Mouse (Mus musculus) cortical plate, adult 2 months (tissue): ENCODE measurements around the gene Sox13. TPM values are rescaled to one million over a fixed set of nuclear protein-coding genes. Genes with fewer than 3 reads are reported as not detected.

Source experiments
- H3K27ac ChIP-seq: fragments of 200-500 bp; 2 replicates; pipeline ENCODE4 v1.5.1; 2012; ENCODE audit warnings: low read length, control low read depth, inconsistent platforms; ENCODE audit not compliant: insufficient read depth
- H3K4me1 ChIP-seq: fragments of 200-500 bp; 2 replicates; pipeline ENCODE4 v1.6.1; 2011; ENCODE audit warnings: low read length; ENCODE audit not compliant: control insufficient read depth, insufficient read depth
- H3K4me3 ChIP-seq: fragments of 200-500 bp; 2 replicates; pipeline ENCODE4 v1.5.1; 2011; ENCODE audit warnings: mild to moderate bottlenecking, low read length, control low read depth; ENCODE audit not compliant: insufficient read depth
- CTCF ChIP-seq: fragments of 200-500 bp; IDR thresholded peaks from 2 replicates; pipeline ENCODE4 v1.5.1; 2011; ENCODE audit warnings: mild to moderate bottlenecking, control low read depth, low read length; ENCODE audit not compliant: insufficient read depth; ENCODE audit errors: extremely low read depth
- POLR2A ChIP-seq: fragments of 200-500 bp; IDR thresholded peaks from 2 replicates; pipeline ENCODE4 v1.6.1; 2011; ENCODE audit warnings: mild to moderate bottlenecking, low read length, control low read depth; ENCODE audit not compliant: insufficient read depth; ENCODE audit errors: extremely low read depth
- polyA plus RNA-seq: library from polyadenylated mRNA; depleted of rRNA; stranded (reverse); fragments of >200 nt; gene quantifications from 2 replicates; pipeline ENCODE4 v1.2.3, GENCODE M21; 2012

The Sox13 gene
- polyA plus RNA-seq, 1 experiment, result 13.4 TPM

DNA sequence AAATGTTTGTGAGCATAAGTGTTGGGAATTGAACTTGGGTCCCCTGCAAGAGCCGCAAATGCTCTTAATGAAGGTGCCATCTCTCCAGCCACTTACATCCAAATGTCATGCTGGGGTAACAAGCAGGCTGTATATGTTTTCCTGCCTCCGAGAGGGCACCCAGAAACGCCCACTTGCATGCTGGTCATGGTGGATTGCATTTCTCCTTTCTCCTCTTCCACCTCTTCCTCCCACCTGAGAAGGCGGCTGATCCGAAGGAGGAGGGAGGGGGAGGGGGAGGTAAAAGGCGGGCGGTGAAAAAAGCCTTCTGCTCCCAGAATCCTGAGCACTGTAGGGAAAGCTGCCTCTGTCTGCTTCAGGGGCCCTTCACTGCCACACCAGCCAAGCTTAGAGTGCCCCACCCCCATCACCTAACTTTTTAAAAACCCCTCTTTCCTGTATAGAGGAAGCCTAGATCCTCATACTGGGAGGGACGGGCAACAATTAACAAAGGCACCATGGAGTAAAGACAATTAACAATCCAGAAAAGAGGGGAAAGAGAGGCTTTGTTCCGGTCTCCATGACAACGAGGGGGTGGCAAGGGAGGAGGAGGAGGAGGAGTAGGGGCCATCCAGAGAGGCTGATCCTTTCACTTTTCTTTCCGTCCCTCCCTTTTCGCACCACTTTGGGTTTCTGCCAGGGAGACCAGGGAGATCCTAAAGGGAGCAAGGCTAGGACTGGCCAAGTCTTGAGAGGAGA lies 10.0 kb upstream of the Sox13 start:
- no peak overlapping the region for H3K4me3 ChIP-seq
- no peak for TF ChIP-seq POLR2A
- no peak for TF ChIP-seq CTCF

DNA sequence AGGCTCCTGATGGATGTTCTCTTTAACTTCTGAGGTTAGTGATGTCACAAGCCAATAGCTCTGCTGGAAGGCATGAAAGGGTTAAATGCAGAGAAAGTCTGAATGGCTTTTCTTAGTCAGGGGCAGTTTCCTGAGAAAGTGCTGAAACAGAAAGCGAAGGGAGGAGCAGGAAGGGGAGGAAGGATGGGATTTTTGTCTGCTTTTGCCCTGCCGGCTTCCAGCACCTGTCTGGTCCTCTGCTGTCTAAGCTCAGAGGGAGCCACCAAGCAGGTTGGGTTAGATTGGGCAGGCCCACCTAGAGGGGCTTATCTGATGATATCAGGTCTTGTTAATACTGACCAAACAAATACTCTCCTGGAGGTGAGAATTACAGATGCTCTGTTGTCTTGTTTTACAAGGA lies 8.4 kb upstream of the Sox13 start:
- TF ChIP-seq CTCF (no peak), POLR2A (no peak)

More for the DNA sequence above, 10.0 kb upstream of the Sox13 start:
- Histone ChIP-seq H3K4me1 (no peaks in the 10 kb centered on the region), H3K27ac (no peak overlapping the region)

DNA sequence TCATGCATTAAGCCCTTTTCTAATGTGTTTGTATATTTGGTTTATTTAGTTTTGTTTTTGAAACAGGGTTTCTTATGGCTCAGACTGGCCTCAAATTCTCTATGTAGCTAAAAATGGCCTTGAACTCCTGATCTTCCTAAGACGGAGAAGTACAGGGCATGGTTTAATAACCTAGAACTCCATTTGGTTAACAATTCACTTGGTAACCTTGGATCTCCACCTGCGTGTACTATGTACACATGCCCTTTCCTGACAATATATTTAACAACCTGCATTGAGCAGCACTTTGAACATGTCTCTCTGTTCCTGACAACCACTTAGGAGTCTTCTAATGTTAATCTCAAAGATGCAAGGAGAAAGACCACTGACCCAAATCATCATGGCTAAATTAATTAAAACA lies 7.0 kb upstream of the Sox13 start:
- Histone ChIP-seq H3K4me3 (no peak overlapping the region), H3K4me1 (no peaks in the 10 kb centered on the region), H3K27ac (no peak overlapping the region)
- TF ChIP-seq CTCF (no peak), POLR2A (no peak)

More for the DNA sequence above, 8.4 kb upstream of the Sox13 start:
- Histone ChIP-seq H3K4me1 (no peaks in the 10 kb centered on the region), H3K4me3 (no peak overlapping the region), H3K27ac (no peak overlapping the region)

DNA sequence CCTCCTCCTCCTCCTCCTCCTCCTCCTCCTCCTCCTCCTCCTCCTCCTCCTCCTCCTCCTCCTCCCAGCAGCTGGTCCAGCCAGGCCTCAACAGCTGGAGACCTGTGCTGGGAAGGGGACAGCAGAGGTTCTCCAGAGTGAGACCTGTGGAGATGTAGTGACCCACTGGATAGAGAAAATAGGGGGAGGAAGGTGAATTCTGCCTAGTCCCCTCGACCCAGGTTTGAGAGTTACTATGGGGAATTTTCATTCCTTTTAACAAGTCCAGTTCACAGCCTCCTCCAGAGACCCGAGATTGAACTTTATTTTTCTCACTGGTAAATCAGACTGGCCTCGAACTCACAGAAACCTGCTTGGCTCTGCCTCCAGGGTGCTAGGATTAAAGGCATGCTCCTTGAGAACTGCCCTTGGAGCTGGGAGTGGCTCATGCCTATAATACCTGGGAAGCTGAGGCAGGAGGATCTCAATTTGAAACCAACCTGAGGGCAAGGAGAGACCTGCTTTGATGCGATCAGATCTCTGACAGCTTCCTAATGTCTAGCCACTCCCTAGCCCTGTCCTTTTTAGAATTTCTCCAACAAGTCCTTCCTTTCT lies 467 bp upstream of the Sox13 start:
- Histone ChIP-seq H3K4me3 (peak overlapping the region; percentile 62; the same call in 1 of the 2 replicates), H3K27ac (no peak overlapping the region), H3K4me1 (no peaks in the 10 kb centered on the region)
- TF ChIP-seq CTCF, result no peak
- TF ChIP-seq POLR2A, result no peak

- TF ChIP-seq POLR2A (no peak), CTCF (no peak)
- Histone ChIP-seq H3K4me1 (no peaks in the 10 kb centered on the region), H3K4me3 (peak overlapping the region; percentile 62), H3K27ac (peak overlapping the region; percentile 56)
Measured at GRCm38 (mm10) chr1:133423166-133423542, 1.0 kb downstream of the Sox13 start.

DNA sequence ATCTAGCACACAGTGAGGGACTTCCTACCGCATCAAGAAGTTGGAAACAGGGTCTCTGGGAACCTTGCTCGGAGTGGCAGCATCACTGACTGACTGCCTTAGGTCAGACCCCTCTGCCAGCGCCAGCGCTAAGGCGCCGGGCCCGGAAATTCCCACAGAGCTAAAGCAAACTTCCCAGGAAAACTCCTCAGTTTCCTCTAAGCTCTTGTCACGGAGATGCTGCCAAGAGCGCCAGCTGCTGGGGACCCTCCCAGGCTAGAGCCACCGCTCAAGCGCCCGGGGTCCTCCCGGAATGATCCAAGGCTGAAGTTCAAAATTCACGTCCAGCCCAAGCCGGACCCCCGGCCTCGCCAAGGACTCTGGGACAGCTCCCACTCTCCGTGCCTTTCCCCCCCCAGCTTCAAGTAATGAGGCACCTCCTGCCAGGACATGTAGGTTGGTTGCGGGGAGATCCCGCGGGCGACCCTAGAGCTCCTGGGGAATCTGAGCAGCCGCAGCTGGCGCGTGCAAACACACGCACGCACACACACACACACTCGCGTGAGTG lies 1.5 kb downstream of the Sox13 start:
- Histone ChIP-seq H3K4me1 (no peaks in the 10 kb centered on the region), H3K27ac (peak overlapping the region; percentile 64), H3K4me3 (peak overlapping the region; percentile 62)
- TF ChIP-seq POLR2A (no peak), CTCF (no peak)

DNA sequence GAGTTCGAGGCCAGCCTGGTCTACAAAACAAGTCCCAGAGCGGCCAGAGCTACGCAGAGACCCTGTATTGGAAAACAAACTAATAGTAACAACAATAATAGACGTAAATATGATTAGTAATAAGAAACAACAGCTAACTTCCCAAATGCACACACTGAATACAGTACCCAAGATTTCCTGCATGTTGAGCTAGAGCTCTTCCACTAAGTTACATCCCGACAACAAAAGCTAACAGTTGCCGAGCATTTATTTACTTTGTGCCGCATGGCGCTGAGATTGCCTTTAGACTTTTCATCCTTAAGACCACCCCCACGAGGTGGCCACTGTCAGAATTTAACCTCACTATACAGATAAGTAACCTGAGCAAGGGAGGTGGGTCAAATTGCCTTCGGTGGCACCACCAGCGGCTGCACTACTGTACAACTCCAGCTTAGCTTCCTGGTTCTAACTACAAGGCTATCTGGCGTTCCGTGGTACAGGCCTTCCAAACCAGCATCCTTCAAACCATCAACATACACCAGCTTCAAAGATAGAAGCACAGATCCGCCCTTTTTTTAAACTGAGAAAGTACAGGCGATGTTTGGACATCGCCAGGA lies 2.1 kb downstream of the Sox13 start:
- no peak for TF ChIP-seq POLR2A
- TF ChIP-seq CTCF, result no peak
- Histone ChIP-seq H3K4me3 (peak overlapping the region; percentile 62), H3K27ac (peak overlapping the region; percentile 64; the same call in 1 of the 2 replicates), H3K4me1 (no peaks in the 10 kb centered on the region)

GRCm38 (mm10) chr1:133421061-133421460 lies 3.1 kb downstream of the Sox13 start:
- no peak overlapping the region for H3K4me3 ChIP-seq
- 0 out of 2 replicates have a peak overlapping the region, but pooled peaks have one; percentile 7 for H3K27ac ChIP-seq
- TF ChIP-seq POLR2A (no peak), CTCF (no peak)
- H3K4me1 ChIP-seq, result no peaks in the 10 kb centered on the region

DNA sequence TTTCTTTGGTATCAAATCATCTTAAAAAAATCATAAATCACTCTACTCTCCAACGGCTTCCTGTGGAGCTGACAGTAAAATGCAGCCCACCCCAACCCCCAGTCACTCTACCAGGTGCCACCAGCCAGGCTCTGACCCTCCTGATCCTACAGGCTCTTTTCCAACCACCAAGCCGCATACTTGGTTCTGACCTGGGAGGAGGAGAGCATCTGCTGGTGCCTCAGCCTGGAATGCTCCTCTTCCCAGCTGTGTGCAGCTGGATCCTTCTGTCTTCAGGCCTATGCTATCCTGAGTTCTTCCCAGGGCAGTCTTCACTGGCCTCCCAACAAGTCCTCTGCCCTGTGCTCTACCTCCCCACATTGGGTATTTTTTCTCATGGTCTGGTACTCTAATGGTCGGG lies 3.7 kb downstream of the Sox13 start:
- no peak overlapping the region for H3K4me3 ChIP-seq
- no peaks in the 10 kb centered on the region for H3K4me1 ChIP-seq
- no peak for TF ChIP-seq CTCF
- TF ChIP-seq POLR2A, result no peak
- H3K27ac ChIP-seq, result no peak overlapping the region

- TF ChIP-seq POLR2A (no peak), CTCF (no peak)
- Histone ChIP-seq H3K27ac (no peak overlapping the region; the same call in 1 of the 2 replicates), H3K4me3 (no peak overlapping the region), H3K4me1 (no peaks in the 10 kb centered on the region)
Measured at GRCm38 (mm10) chr1:133419178-133419834, 4.9 kb downstream of the Sox13 start.
